Mouse (Mus musculus) mesoderm, embryonic 11.5 days (tissue): ENCODE data around the gene Ankef1.
A peak's percentile ranks its signal among the peaks of the same experiment; 100 is the strongest.

ENCODE experiments used
- DNase-seq: peaks from one replicate; pipeline ENCODE4 v3.0.0-alpha.2; 2012; ENCODE audit warnings: low read depth, low spot score

Ankef1 gene

GRCm38 (mm10) chr2:136501651-136502050 is at the start of gene Ankef1:
Gene Ankef1, plus strand, starts transcription at chr2:136501910.
- no peak for DNase-seq

DNA sequence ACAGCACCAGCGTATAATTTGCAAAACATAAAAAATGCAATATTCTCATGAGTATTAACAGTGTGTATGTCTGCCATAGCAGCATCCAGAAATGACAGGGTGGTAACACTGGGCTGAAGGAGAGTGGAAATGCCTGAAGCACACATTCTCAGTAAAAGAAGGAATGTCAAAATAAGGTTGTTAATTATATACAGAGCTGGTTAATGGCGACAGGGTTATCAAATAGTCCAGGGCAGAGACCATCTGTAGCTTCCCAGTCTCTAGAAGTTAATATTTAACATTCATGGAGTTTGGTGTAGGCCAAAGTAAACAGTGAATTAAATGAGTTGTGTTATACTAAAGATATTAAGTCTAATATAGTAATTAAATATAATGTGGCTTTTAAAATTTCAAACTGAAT is 45.2 kb upstream of the Ankef1 start:
- no peak for DNase-seq

DNA sequence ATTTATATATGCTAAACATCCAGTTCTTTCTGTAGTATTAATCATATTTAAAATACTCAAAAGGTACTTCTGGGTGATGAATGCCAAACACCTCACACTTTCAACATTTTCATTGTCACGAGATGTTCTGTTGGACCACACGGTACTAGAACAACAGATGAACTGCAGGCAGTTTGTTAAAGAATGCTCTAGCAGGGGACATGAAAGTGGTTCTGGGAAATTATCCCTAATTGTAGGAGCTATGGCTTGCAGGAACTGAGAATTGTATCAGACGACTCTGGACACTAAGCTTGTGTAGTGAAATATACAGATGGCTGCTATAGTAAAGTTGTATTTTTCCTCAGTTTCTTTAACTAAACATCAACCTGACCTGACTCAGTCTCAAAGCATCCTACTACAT is 44.8 kb upstream of the Ankef1 start:
- DNase-seq, result no peak

DNA sequence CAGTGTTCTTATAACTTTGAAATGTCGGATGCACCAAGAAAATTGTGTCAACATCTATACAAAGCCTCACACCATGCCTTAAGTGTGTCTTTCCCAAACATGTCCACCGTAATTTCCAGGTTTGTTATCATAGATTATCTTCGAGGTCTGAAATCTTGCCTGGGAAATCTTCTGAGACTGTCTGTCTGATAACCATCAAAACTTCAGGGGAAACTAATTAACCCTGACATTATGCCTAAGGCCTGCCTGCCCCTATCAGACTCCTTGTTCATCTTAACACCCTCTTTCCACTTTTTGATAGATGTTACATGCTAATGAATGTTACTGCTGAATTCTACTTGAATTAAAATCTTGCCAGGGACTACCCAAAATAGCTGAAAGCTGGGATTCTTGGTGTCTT is 24.1 kb upstream of the Ankef1 start:
- DNase-seq, result no peak

DNA sequence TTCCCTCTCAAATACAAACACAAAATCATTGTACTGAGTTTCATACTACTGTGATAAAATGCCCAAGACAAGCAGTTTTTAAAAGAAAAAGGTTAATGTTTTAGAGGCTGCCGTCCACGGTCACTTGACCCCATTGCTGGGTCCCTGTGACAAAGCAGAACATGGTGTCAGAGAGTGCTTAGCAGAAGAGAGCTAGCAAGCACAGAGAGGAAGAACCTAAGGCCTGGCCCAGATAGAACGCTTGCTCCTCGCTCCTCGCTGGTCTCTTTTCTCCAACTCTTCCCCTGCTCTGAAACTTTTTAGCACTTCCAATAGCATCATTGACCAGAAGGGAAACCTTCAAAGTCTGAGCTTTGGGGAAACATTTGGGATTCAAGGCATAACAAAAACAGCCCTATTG is 19.4 kb upstream of the Ankef1 start:
- no peak for DNase-seq

- no peak for DNase-seq
These were observed 18.7 kb upstream of the Ankef1 start for GRCm38 (mm10) chr2:136483058-136483457.

GRCm38 (mm10) chr2:136484955-136485354 is 16.8 kb upstream of the Ankef1 start:
- DNase-seq, result no peak

DNA sequence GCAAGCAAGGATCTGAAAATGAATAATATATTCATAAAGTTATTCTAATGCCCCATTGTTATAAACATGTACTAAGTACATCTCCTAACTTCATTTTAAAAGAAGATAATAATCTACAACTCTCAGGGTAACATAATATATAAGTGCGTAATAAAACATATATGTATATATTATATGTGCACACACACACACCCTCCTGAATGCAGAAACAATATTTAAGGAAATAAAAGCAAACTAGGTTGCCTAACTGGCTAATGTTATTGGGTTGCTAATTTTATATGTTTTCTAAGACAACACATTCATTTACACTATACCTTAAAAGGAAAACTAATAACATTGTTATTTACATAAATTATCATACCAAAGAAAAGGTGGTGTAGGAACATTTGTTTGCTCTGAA is 16.3 kb upstream of the Ankef1 start:
- no peak for DNase-seq

GRCm38 (mm10) chr2:136485815-136486619 is 15.7 kb upstream of the Ankef1 start:
- peak; percentile 93 for DNase-seq

- DNase-seq, result no peak
These were observed 14.7 kb upstream of the Ankef1 start for GRCm38 (mm10) chr2:136486986-136487385.

DNA sequence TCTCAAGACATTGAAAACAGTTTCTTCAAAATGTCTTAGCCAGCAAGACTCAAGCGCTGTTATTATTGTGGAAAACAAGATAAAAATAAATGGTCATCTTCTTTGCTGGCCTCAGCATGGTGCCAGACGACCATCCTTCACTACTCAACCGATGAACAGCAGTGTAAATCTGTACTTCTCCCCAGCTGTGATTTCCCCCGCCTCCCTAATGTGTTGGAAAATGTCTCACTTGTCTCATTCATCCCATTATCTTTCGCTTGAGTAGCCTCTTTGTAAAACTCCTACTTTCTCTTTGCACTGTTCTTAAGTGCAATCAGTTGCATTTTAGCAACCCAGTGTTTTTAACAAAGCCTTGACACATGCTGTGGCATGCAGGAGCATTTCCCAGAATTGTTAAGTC is 9.4 kb downstream of the Ankef1 start:
- DNase-seq, result peak; percentile 63

GRCm38 (mm10) chr2:136511756-136512155 is 10.0 kb downstream of the Ankef1 start:
- no peak for DNase-seq

- no peak for DNase-seq
These were observed 11.1 kb downstream of the Ankef1 start for GRCm38 (mm10) chr2:136512802-136513201.

- no peak for DNase-seq
These were observed 12.1 kb downstream of the Ankef1 start for GRCm38 (mm10) chr2:136513806-136514205.

DNA sequence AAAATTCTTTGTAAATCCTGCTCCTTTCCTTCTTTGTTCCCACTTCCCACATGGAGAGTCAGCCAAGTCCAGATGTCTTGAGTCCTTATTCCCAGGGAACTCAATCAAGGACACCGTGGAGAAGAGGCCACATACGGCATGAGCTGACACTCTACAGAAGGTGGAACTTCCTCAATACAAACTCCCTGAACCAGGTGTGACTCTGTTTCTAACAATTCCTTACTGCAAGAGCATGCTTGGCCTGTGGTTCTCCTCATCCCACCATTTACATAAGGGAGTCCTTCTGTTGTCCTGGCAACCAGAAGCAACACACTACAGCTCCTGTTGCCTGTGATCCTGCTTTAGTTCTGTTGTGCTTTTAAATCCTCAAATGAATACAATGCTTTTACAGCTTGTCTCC is 13.8 kb downstream of the Ankef1 start:
- DNase-seq, result no peak

DNA sequence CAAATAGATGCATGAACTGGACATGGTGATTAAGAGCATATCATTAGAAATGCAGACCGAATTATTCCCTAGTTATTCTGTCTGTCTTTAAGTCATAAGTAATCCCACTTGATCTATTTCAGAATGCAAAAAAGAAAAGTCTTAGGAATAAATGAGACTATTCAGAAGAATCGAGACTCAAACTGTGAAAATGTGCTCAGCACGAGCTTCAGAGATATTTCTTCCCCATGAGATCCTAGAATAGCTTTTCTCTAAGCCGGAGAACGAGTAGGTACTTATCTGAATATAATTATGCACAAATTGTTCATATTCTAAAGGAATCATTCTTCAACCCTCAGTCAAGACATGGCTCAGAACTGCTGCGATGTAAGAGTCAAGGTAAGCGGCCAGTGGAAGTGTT is 27.2 kb downstream of the Ankef1 start:
- no peak for DNase-seq

DNA sequence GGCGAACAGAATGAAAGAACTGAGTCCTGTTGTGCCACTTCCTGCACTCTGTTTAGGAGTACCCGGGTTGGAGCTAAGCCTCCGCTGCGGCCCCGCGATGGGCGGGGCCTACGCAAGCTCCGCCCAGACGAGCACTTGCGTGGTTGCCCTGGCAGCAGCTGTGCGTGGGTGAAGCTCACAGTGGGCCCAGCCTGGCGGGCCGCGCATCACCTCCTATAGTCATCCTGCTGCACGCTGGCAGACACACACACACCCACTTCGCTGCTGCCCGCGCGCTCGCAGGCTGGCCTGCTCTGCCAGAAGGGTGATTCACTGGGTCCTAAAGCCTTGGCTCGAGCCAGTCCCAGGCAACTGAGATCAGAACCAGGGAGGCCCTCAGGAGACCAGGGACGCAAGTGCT is 30.3 kb downstream of the Ankef1 start:
- peak; percentile 91 for DNase-seq

DNA sequence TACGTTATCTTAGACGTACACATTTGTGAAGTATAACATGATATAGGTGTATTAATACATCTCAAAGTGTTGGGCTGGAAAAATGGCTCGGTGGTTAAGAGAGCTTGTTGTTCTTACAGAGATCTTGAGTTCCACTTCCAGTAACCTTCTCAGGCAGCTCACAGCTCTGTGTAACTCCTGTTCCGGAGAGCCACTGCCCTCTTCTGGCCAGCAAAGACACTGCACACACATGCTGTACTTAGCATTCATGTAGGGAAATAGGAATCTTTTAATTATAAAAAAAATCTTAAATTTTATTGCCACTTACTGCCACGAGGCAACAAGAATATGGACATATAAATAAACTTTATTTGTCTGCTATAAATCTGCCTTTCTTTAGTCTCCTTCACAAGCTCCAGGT is 56.3 kb downstream of the Ankef1 start:
- DNase-seq, result peak; percentile 15

DNA sequence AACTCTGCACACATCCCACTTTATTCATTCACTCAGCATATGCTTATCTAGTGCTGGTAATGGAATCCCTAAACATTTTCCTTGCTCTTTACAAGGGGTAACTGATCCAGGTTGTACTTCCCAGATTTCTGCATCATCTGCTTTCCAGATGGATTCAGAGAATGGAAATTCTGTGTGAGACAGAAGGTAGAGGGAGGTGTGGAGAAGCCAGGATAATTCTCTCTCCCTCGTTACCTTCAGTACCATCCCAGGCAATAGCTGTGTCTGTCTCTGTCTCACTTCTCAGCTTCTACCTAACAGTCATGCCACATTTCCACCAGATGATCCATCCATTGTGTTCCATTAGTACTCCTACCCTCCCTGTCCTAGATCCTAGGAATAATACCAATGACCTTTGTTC is 60.6 kb downstream of the Ankef1 start:
- DNase-seq, result no peak

DNA sequence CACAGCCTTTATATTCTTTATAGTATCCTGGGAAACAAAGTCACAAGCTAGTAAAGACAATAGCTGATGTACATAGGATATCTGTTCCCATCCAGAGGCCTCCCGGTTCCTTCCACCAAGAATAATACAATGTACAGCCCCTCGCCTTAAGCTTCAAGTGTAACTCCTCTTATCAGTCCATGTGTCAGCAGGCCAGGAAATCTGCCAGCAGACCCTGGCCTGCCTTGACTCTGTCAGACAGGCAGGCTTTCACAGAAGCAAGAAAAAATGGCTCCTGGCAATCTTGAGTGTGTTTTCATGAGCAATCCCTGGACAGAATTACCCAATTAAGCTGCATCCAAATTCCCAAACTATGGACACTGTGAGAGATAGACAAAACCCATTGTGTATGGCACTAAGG is 69.1 kb downstream of the Ankef1 start:
- DNase-seq, result no peak

GRCm38 (mm10) chr2:136582762-136583161 is 81.1 kb downstream of the Ankef1 start:
- no peak for DNase-seq

- no peak for DNase-seq
These were observed 87.1 kb downstream of the Ankef1 start for GRCm38 (mm10) chr2:136588811-136589210.

GRCm38 (mm10) chr2:136596451-136596850 is 94.7 kb downstream of the Ankef1 start:
- DNase-seq, result peak; percentile 44

- DNase-seq, result no peak
These were observed 97.0 kb downstream of the Ankef1 start for GRCm38 (mm10) chr2:136598743-136599142.
